Mouse (Mus musculus): Measurements from ENCODE around the gene Agbl4. TPM values are rescaled to one million over a fixed set of nuclear protein-coding genes. Genes with fewer than 3 reads are reported as not detected.

The Agbl4 gene
- polyA plus RNA-seq, 1 experiment, result 0.21 TPM

DNA sequence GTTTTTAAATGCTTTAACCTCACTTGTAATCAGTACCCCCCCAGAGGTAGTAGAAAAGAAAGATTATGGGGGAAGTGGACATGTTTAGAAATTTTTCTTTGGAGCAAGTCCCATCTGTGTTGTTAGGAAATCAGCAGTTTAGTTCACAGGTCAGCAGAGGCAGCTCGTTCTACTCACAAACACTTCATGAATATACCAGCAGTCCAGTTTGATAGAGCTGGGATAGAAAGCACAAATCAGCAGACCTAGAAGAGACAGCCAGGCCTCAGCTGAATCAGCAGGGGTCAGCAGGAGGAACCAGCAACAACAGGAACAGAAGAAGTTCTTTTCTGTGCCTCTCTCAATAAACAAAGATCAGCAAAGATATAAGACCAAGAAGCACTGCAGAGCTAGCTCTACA is 435.3 kb downstream of the Agbl4 start:
- WGBS, result 37% methylated on average over 1 of the region's 1 CpGs
- DNase-seq, result no peak
- H3K4me3 ChIP-seq (replicated peaks; ENCODE audit: extremely low read depth, low read depth, low read length), result no peak overlapping the region
- no peak for TF ChIP-seq POLR2A (IDR thresholded peaks at IDR 0.05; ENCODE audit: borderline replicate concordance, extremely low read depth, low read depth, low read length)
- no peak for TF ChIP-seq CTCF (IDR thresholded peaks at IDR 0.05; ENCODE audit: insufficient read depth, low read length)
- H3K4me1 ChIP-seq (ENCODE audit: control insufficient read depth, insufficient read depth, low read length), result no peaks in the 10 kb centered on the region

DNA sequence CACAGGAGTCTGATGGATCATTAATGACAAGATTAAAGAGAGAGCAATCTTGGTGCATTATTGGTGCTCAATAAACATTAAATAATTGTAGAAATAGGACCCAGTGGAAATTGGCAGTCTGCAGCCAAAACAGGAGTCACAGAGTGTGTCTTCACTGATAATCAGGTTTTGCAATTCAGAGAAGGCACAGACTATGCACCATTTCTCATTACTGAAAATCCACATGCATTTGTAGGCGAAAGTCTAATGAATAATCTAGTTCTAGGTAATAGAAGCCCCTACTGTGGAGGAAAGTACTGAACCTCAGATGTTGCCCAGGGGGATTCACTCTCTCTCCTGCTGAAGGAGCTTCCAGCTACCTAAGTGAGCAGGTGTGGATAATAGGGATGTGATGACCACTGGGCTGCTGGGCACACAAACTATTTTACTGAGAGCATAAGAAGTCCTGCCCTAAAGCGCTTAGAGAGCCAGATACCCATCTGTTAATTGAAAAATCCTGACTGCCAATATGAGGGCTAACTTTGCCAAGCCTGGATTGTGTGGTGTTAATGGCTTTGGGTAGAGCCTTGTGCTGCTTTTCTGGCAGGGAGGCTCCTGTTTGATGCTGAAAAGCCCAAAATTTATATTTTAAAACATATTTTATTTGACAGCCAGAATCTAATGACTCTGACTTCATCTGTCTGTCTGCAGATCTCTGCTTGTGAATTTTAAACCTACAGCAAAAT is 482.4 kb downstream of the Agbl4 start:
- Histone ChIP-seq H3K4me1 (ENCODE audit: control insufficient read depth, insufficient read depth, low read length) (no peaks in the 10 kb centered on the region), H3K4me3 (replicated peaks; ENCODE audit: extremely low read depth, low read depth, low read length) (no peak overlapping the region)
- no peak for DNase-seq
- TF ChIP-seq CTCF (IDR thresholded peaks at IDR 0.05; ENCODE audit: insufficient read depth, low read length) (no peak), POLR2A (IDR thresholded peaks at IDR 0.05; ENCODE audit: borderline replicate concordance, extremely low read depth, low read depth, low read length) (no peak)
- 69% methylated on average over 2 of the region's 2 CpGs for WGBS

DNA sequence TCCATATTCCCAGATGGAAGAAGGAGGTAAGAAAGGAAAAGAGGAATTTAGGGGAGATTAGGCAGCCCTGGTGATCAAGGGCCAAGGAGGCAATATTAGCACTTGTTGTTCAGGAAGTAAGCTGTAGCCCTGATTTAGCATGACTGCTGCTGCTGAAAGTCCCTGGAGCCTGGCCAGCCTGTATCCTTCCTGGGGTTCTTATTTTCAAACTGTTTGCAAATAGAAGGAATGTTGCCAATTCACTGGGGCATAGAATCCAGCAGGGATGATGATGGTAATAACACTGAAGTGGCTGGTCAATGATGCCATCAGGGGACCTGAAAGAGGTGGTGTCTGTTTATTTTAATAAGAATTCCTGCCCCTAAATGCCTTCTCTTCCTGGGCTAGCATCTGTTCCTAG is 518.6 kb downstream of the Agbl4 start:
- no peak for TF ChIP-seq POLR2A (IDR thresholded peaks at IDR 0.05; ENCODE audit: borderline replicate concordance, extremely low read depth, low read depth, low read length)
- no peak for TF ChIP-seq CTCF (IDR thresholded peaks at IDR 0.05; ENCODE audit: insufficient read depth, low read length)
- H3K4me3 ChIP-seq (replicated peaks; ENCODE audit: extremely low read depth, low read depth, low read length), result no peak overlapping the region
- no peak for DNase-seq
- no peaks in the 10 kb centered on the region for H3K4me1 ChIP-seq (ENCODE audit: control insufficient read depth, insufficient read depth, low read length)

DNA sequence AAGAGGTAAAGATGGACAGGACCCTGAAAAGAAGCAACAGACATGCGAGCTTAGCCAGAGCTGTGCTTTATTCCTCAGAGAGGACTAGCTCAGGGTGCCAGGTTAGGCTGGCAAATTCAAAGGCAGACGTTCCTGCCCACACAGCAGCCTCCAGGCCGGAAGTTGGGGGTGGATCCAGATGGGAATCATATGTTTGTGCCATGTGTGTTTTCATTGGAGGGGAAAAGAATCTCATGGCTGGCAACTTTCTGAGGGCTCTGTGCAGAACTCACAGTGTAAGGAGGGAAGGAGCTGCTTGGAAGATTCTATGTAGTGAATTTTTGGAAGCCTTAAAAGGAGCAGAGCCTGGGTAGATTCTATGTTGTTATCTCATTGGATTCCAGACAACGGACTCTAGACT is 519.1 kb downstream of the Agbl4 start:
- Histone ChIP-seq H3K4me1 (ENCODE audit: control insufficient read depth, insufficient read depth, low read length) (no peaks in the 10 kb centered on the region), H3K4me3 (replicated peaks; ENCODE audit: extremely low read depth, low read depth, low read length) (no peak overlapping the region)
- WGBS, result 43% methylated on average over 4 of the region's 4 CpGs
- DNase-seq, result no peak
- TF ChIP-seq CTCF (IDR thresholded peaks at IDR 0.05; ENCODE audit: insufficient read depth, low read length) (no peak), POLR2A (IDR thresholded peaks at IDR 0.05; ENCODE audit: borderline replicate concordance, extremely low read depth, low read depth, low read length) (no peak)

DNA sequence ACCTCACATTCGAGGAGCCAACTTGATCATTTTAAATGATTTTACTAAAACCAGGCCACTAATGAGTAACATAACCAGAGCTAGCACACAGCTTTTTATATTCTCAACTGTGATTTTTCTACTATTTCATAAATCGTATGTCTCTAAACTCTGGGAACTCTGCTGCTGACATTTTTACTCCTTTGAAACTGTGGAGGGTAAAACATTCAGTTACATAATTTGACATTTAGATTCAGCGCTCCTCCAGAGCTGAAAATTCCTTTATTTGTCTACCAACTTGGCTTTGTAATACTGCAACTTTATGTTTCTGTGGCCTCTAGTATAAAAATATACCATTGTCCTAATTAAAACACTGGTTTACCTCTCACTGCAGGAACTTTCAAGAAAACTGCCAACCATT is 523.6 kb downstream of the Agbl4 start:
- no peaks in the 10 kb centered on the region for H3K4me1 ChIP-seq (ENCODE audit: control insufficient read depth, insufficient read depth, low read length)
- no peak for DNase-seq
- no peak overlapping the region for H3K4me3 ChIP-seq (replicated peaks; ENCODE audit: extremely low read depth, low read depth, low read length)
- WGBS, result 78% methylated on average over 3 of the region's 3 CpGs
- TF ChIP-seq CTCF (IDR thresholded peaks at IDR 0.05; ENCODE audit: insufficient read depth, low read length), result no peak
- TF ChIP-seq POLR2A (IDR thresholded peaks at IDR 0.05; ENCODE audit: borderline replicate concordance, extremely low read depth, low read depth, low read length), result no peak

DNA sequence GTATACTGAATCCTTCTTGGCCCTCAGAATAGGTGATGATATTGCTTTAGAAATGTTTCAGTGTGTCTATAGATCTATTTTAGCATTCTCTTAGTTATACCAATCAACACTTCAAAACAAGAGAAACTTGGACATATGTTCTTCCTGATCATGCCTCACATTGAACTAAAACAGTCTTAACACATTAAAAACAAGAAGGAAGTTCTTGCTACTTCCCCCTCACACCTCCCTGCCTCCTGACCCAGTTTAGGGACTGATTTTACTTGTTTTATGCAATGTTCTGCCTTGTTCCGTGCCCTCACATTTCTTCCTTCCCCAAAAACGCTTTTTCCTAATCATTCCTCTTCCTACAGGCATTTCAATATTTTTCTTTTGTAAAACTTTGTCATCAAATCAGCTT is 604.2 kb downstream of the Agbl4 start:
- no peak overlapping the region for H3K4me3 ChIP-seq (replicated peaks; ENCODE audit: extremely low read depth, low read depth, low read length)
- H3K4me1 ChIP-seq (ENCODE audit: control insufficient read depth, insufficient read depth, low read length), result no peaks in the 10 kb centered on the region
- no peak for TF ChIP-seq POLR2A (IDR thresholded peaks at IDR 0.05; ENCODE audit: borderline replicate concordance, extremely low read depth, low read depth, low read length)
- TF ChIP-seq CTCF (IDR thresholded peaks at IDR 0.05; ENCODE audit: insufficient read depth, low read length), result no peak
- no peak for DNase-seq
- WGBS, result 63% methylated on average over 2 of the region's 2 CpGs

DNA sequence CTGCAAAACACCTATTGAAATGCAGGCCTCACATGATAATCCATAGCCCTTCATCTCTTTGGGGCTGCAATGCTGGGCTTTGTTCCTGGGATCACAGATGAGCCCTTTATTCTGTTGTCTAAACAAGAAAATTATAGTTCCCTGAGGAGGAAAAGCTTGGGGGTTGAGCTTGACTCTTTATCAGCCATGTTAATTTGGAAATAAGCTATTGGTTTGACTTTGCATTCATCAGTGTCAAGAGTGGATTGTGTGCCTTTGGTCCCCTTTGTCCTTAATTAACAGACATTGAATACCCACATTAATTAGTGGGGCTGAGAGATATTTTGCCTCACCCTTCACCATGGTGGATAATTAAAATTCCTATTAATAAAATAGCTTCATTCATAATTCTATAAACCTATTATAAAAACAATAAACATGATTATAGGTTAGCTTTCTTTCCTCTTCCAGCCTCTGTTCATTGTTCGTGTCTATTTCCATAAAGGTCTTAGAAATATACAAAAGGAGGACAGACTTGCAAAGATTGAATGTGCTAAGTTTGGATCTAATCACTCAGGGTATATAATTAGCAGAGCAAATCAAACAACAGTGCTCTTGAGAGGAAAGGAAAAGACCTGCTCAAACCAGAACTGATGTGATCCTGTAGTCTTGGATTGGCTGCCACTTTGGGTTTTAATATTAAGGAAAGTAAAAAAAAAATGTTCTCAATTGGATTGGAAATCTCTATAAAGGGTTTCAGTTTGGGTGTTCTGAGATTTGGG is 607.4 kb downstream of the Agbl4 start:
- Histone ChIP-seq H3K4me3 (replicated peaks; ENCODE audit: extremely low read depth, low read depth, low read length) (no peak overlapping the region), H3K4me1 (ENCODE audit: control insufficient read depth, insufficient read depth, low read length) (no peaks in the 10 kb centered on the region)
- DNase-seq, result no peak
- WGBS, result 70% methylated on average over 1 of the region's 1 CpGs
- TF ChIP-seq POLR2A (IDR thresholded peaks at IDR 0.05; ENCODE audit: borderline replicate concordance, extremely low read depth, low read depth, low read length) (no peak), CTCF (IDR thresholded peaks at IDR 0.05; ENCODE audit: insufficient read depth, low read length) (no peak)

DNA sequence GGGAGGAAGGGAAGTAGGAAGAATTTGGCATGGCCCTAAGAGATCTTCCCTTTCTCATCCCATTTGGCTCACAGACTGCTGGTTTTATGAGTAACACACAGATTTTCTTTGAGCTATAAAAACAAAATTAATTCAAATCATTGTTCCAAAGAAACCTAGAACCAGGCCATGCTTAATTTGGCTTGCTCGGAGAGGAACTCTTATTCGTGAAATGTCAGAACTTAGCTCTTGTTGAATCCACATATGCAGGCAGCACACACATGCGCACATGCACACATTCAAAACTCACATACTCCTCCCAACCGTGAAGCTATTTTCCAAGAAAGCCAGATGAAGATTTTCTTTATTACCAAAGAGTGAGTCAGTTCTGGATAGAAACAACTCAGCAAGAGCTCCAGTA is 621.9 kb downstream of the Agbl4 start:
- TF ChIP-seq POLR2A (IDR thresholded peaks at IDR 0.05; ENCODE audit: borderline replicate concordance, extremely low read depth, low read depth, low read length), result no peak
- TF ChIP-seq CTCF (IDR thresholded peaks at IDR 0.05; ENCODE audit: insufficient read depth, low read length), result no peak
- 89% methylated on average over 4 of the region's 4 CpGs for WGBS

DNA sequence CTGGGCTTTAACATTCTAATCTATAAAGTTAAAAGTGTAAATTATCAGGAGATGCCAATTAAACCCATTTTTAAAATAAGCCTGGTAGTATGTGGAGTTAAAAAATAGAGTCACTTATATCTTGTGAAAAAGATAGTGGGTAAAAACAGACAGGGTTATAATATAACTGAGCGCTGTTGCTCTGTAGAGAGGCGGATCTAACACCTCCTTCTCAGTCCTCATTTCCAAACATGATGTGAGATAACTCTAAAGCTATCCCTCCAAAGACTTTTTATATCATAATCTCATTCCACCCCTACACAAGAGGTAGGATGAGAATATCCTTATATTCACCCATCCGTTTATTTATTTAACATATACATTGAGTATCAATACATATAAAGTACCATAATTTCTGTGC is 669.9 kb downstream of the Agbl4 start:
- no peak for TF ChIP-seq POLR2A (IDR thresholded peaks at IDR 0.05; ENCODE audit: borderline replicate concordance, extremely low read depth, low read depth, low read length)
- WGBS, result 86% methylated on average over 3 of the region's 3 CpGs
- Histone ChIP-seq H3K4me3 (replicated peaks; ENCODE audit: extremely low read depth, low read depth, low read length) (no peak overlapping the region), H3K4me1 (ENCODE audit: control insufficient read depth, insufficient read depth, low read length) (no peaks in the 10 kb centered on the region)
- DNase-seq, result no peak

More for the DNA sequence above, 621.9 kb downstream of the Agbl4 start:
- no peak for DNase-seq
- no peaks in the 10 kb centered on the region for H3K4me1 ChIP-seq (ENCODE audit: control insufficient read depth, insufficient read depth, low read length)
- no peak overlapping the region for H3K4me3 ChIP-seq (replicated peaks; ENCODE audit: extremely low read depth, low read depth, low read length)
